Mouse (Mus musculus) kidney, postnatal 36 days (tissue): ENCODE measurements around the gene Rdh8.

Source experiments
- DNase-seq, 2 experiments: peaks; one replicate each; pipeline ENCODE4 v3.0.0; 2021 to 2022; ENCODE audit warnings: mixed read lengths in 2 of 2

Rdh8 gene

DNA sequence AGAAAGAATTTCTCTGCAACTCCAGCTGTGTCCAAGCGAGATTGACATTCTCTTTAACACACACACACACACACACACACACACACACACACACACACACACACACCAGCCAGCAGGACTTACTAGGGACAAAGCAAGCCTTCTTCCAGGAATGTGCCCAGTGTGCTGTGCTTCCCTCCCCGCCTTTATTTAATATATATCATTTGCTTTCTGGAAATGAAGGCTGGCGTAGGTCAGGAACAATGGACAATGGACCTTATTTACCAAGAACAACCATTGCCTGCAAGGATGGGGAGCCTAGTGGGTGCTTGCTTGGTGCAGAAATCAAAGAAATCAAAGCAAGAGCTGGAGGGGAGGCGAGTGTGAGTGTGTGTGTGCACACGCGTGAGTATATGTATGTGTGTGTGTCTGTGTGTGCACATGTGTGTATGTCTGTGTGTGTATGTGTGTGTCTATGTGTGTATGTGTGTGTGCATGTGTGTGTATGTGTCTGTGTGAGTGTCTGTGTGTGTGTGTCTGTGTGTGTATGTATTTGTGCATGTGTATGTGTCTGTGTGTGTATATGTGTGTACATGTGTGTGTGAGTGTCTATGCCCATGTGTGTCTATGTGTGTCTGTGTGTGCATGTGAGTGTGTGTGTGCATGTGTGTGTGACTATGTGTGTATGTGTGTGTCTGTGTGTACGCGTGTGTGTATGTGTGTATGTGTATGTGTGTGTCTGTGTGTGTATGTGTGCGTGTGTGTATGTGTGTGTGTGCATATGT, 19.1 kb downstream of the Rdh8 start:
- DNase-seq, result no peak

DNA sequence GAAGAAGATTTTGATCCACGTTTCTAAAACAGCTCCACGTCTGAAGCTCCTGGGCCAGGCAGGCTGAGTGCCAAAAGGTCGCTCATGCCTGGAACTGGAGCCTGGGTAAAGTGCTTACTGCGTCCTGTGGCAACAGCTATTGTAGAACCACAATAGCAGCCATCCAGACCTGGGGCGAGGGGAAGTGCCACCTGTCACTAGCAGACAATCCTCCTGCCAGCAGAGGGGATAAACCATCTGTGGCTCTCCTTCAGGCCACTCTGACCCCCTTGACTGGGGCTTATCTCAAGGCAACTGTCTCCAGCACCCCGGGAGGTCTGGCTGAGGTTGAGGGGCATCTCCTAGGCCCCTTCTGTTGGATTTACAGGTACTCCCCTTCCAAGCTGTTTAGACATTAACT, 20.6 kb downstream of the Rdh8 start:
- peak in 1 of 2 experiments; percentile 39 for DNase-seq

DNA sequence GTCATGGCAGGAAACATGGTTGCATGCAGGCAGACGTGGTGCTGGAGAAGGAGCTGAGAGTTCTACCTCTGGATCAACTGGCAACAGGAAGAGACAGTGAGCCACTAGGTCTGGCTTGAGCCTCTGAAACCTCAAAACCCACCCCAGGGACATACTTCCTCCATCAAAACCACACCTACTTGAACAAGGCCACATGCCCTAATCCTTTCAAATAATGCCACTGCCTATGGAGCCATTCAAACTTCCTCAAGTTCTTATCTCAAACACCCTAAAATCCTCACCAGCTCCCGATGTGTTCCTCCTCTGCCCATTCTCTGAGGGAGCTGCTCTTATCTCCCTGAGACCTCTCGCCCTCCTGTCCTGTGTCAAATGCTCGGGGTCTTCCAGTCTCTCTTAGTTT, 23.9 kb downstream of the Rdh8 start:
- DNase-seq, result no peak

DNA sequence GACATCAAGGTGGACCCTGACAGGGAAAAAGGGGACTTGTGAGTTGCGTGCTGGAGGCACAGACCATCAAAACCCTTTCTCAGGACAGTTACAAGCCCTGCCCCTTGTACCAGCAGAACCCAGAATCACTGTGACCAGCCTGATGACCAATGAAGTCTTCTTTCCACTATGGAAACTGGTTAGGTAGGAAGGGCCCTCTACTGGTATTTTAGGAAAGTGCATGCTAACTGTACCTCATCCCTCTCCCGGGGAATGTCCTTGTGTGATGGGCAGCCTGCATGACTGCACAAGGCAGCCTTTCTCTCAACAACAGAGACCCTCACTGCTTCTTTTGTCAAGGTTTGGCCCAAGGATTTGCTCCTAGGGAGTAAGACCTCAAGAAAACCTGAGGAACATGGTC, 24.4 kb downstream of the Rdh8 start:
- DNase-seq, result peak in 1 of 2 experiments; percentile 17

DNA sequence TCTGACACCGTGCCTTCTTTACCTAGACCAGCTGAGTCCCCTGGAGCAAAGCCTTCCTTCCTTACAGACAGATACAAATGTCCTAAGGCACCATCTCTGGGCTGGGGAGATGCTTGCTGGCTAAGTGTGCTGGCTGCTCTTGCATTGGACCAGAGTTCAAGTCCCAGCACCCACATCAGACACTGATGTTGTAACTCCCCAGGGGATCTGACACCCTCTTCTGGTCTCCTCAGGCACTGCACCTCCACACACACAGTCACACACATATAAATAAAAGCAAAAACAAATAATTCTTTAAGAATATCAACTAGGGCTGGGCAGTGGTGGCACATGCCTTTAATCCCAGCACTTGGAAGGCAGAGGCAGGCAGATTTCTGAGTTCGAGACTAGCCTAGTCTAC, 31.9 kb downstream of the Rdh8 start:
- DNase-seq, result no peak

DNA sequence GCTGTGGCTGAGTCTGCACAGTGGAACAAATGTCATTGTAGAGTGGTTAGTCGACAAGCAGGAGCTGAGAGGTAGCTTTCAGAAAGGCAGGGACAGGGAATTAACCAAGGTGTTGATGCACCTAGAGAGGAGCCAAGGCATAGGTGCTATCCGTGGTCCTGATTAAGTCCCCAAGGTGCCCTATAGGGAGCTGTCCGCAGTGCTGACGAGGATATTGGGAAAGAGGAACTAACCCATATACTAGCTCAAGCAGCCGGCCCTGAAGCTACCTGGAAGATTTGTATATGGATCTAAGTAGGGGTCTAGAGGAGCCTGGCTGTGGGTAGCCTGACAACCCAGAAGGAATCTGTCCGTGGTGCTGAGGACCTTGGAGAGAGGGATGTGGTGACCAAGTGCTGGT, 38.8 kb downstream of the Rdh8 start:
- DNase-seq, result peak; percentile 64 to 77

DNA sequence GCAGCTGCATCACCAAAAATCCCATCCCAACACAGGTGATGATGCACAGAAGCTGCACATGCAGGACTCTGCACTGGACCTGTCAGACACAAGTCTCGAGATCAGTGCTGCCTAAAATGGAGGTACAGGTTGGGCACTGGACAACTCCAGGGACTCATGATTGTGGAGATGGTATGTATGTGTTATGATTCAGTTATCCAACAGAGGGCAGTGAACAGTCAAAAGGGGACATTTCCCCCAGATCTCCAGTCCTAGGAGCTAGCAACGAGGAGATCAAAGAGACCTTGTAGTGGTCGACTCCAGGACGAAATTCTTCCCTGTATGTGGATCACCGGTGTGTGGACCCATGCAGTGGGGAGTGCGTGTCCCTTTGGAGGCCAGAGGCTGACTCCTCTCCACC, 41.6 kb downstream of the Rdh8 start:
- no peak for DNase-seq

DNA sequence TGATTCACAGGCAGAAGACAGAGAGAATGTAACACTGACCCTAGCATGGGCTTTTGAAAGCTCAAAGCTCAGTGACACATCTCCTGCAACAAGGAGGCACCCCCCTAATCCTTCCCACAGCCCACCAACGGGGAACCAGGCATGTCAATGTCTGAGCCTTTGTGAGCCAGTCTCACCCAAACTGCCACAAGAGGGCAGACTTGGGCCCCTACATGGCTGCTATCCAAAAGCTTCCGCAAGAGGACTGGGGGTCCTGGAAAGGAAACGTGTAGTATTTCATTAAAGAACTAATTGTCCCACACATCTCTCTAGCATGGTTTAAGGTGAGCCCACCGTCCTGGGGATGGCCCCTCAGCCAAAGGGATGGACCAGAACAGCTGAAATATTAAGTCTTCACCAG, 43.5 kb downstream of the Rdh8 start:
- DNase-seq, result peak; percentile 13 to 53

DNA sequence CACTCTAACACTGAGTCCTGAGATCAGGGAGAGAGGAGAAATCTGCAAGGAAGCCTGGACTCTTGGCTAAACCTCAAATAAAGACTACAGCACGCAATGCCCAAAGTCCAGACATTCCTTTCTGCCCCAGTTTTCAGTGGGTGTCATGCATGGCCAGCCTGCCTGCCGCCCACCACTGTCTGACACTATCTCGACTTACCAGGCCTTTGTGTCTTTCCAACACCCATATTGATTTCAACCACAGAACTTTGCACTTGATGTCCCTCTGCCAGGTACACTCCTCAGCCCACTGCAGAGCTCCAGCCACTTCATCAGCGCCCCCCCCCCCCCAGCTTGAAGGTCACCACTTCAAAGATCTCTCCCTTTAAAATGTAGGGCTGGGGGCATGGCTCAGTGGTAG, 43.9 kb downstream of the Rdh8 start:
- no peak for DNase-seq

DNA sequence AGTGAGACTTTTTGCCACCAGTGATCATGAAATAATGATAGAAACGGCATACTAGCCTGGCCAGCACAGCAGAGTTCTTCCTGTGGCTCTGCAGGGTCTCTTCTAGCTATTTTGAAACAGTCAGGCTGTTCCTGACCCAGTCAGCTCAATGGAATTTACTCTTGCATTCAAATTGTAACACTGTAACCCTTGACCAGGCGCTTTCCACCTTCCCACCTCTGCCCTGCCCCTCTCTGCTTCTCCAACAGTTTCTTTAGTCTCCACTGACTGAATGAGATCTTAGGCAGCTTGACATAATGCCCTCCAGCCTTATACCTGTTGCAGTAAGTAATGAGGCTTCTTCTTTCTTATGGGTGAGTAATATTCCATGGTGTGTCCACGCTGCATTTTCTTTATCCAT, 48.6 kb downstream of the Rdh8 start:
- DNase-seq, result peak in 1 of 2 experiments; percentile 20

DNA sequence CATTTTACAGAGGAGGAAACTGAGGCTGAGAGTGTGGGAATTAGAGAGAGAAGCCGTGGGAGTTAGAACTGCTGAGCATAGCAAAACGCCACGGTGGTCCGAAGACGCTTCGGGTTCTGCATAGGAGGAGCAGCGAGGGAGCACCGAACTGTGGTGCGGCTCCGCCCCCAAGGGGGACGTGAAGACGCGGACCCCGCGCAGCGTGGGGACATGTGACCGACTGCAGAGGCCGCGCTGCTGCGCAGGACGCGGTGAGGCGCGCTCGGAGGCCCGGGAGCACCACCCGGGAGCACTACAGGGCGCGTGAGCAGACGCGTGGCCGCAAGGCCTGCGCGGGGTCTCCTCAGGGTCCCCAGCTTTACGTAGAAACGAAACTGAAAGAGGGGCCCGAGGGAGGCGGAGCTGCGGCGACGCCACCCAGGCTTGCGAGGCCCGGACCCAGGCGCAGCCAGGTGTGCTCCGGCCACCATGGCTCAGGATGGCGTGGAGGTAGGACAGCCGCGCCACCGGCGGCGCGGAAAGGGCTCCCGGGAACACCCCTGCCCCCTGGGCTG, 50.2 kb downstream of the Rdh8 start, which contains the start of gene A230050P20Rik:
TSS of gene A230050P20Rik (plus strand) at position 195 of the 554 bp plus-strand sequence.
- DNase-seq, result peak; percentile 50 to 74

DNA sequence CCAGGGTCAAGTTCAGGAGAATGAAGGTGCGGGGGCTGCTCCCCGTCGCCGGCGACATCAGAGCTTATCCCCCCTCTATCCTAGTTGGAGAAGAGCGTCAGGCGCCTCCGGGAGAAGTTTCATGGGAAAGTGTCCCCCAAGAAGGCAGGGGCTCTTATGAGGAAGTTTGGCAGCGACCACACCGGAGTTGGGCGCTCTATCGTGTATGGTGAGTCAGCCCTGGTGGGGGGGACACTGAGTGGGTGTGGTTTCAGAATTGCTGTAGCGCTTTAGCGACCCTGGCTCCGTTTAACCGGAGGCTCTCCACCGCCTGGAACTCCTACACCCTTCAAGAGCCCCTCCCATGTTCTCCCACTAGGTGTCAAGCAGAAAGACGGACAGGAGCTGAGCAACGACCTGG, 50.9 kb downstream of the Rdh8 start:
- DNase-seq, result no peak

DNA sequence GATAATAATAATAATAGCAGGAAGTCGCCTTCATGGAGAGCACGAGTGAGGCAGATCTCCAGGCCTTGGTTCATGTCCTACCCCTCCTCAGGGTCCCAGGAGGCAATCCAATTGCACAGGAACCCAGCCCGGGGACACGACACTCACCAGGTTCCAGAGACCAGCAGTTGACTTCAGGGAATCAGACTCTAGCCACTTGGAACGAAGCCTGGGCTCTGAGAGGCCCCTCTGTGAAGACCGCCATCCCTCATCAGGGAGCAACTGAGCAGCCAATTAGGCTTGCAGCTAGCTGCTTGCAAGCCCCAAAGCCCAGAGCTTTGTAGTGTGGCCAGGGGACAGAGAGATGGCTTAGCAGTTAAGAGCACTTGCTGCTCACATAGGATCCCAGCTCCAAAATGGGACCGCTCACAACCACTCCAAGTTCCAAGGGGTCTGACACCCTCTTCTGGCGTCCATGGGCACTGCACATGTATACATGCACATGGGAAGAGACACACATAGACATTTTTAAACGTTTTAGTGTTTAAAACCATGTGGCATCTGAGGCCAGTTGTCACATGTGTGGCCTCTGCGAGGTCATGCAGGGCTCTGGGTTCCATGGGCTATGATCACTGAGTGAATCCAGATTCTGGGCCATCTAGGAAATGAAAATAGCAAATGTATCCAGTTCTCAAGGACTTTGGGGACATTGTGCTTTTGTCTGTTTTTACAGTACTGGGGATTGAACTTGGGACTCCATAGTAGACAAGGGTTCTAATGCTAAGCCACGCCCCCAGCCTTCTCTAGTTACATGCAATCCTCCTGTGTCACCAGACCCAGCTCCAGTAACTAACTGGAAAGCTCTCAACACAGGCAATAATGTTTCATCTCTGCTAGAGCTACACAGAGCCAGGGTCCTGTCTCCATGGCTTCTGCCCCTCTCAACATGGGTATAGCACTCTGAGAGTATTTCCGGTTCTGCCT, 52.2 kb downstream of the Rdh8 start:
- DNase-seq, result no peak

DNA sequence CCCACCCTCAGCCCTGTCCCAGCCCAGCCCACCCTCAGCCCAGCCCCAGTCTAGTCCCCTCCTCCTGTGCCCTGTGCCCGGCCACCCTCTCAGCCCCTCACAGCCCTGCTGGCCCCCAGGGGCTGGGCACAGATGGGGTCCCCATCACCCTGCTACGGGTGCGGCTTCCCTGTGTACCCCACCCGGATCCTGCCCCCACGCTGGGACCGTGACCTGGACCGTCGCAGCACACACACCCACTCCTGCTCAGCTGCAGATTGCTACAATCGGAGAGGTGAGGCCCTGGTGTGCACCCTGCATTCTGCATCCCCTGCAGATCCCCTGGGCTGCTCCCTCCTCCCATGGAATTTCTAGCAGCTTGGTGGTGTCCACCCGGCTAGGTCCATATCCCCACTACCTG, 54.7 kb downstream of the Rdh8 start:
- DNase-seq, result no peak

DNA sequence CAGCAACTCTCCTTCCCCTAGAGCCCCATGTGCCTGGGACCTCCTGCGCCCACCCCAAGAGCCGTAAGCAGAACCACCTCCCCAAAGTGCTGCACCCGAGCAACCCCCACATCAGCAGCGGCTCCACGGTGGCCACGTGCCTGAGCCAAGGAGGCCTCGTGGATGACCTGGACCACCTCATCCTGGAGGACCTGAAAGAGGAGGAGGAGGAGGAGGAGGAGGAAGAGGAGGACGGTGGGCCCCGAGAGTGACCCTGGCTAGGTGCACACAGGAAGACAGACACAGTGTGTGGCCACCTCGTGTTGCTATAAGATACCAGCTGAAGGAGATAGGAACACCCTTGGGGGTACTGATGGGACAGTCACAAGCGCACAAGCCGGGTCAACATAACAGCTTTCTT, 55.2 kb downstream of the Rdh8 start:
- DNase-seq, result no peak

DNA sequence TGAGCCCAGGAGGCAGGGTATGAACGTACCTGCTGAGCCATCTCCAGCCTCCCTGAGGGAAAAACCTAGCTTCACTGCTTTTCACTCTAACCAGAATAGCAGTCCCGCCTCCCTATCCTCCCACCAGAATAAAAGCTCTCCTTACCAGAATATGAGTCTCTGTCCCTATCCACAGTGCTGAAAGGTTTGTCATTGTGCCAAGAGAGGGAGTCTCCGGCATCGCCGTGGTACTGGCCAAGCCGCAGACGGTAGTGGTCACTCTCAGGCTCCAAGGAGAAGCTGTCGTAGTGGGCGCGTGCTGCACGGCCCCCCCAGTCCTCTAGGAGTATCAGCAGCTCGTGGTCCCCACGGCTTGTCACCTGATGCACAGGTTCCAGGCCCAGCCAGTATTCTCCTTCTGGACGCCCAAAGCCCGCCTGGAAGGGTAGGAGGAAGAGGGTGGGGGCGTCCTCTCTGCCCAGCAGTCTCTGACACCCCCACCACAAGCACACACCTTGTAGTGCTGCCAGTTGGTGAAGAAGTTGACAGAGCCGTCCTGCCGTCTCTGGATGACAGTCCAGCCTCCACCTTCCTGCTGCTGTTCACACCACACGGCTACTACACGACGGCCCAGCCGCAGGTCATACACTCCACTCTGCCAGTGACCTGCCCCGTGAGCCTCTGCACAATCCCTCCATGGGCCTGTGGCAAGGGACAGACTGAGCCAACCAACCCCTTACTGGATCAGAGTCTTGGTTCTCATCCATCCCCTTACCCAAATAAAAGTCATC, 56.9 kb downstream of the Rdh8 start:
- no peak for DNase-seq
